Mouse (Mus musculus) cerebellum, adult 2 months (tissue): ENCODE measurements at regions not wholly inside any gene's neighbourhood (a gene's known extent, or its start where the extent isn't known, plus 50 kb on each side); places are given as distances from the start of the nearest gene placed in this dataset.

ENCODE experiments used
- CTCF ChIP-seq: fragments of 200-500 bp; IDR thresholded peaks from 2 replicates; pipeline ENCODE4 v1.5.1; 2011; ENCODE audit warnings: low read depth, mild to moderate bottlenecking, control low read depth, low read length, moderate library complexity, borderline replicate concordance; ENCODE audit not compliant: insufficient read depth
- POLR2A ChIP-seq: fragments of 200-500 bp; IDR thresholded peaks from 2 replicates; pipeline ENCODE4 v1.6.1; 2011; ENCODE audit warnings: low read length, control low read depth, borderline replicate concordance; ENCODE audit not compliant: insufficient read depth

GRCm38 (mm10) chr3:41483582-41483981 lies 71.9 kb upstream of the Jade1 start:
- TF ChIP-seq CTCF = no peak
- TF ChIP-seq POLR2A = no peak
